Mouse (Mus musculus) T-helper 2 cell (primary cell): ENCODE results near the gene Rcan1.

Source experiments
- in situ Hi-C: fragments of 300-600 bp; cut with MboI, MseI; formaldehyde crosslinking; loops from one replicate; pipeline ENCODE4 v1.15.1; 2025; ENCODE audit warnings: high pct_unique_total_duplicates

Rcan1 gene

GRCm38 (mm10) chr16:92353295-92353694 is 117.4 kb downstream of the Rcan1 start:
- in situ Hi-C loops, result no loop called here

GRCm38 (mm10) chr16:92348941-92349340 is 121.7 kb downstream of the Rcan1 start:
- in situ Hi-C loops, result no loop called here

DNA sequence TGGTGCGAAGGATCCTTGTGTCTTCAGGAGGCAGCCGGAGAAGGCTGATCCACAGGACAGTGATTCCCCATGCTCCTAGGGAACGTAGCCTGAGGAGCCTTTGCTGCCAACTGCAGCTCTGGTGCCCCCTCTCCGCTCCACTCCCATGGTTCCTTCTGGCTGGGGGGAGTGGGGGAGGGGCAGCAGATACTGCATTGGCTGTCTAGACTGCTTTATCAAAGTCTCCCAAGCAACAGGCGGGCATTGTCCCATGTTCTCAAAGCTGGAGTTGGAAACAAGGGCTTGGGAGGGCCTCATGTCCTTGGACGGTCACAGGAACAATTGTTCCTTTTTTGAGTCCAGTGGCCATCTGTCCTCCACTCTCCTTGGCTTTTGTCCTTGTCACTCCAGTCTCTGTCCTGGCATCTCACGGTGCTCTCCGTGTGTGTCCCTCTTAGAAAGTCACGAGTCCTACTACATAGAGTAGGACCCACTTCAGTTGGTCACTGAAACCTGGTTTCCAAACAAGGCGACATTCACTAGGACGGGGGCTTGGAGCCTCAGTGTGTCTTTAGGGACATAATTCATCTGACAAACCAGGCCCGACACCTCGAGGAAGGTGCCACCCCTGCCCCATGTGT is 124.3 kb downstream of the Rcan1 start:
- in situ Hi-C loops, result no loop called here

DNA sequence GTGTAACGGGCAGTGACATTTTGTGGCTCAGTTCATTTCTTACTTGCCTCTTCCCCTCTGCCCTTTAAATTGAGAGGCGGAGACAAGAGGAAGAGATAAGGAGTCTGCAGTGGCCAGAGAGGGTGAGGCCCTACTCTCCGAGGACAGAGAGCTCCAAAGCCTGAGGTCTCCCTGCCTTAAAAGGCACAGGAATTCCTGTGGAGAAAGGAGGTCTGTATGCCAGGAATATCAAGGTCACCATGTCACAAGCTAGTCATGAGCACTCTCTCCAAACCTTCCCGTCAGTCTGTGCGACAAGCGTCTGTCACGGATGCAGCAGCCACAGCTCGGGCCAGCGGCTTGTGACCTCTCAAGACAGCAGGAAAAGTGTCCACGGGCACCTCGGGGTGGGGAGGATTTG is 125.5 kb downstream of the Rcan1 start:
- in situ Hi-C loops, result no loop called here
